Mouse (Mus musculus): ENCODE data around the gene Sema6b.

DNA sequence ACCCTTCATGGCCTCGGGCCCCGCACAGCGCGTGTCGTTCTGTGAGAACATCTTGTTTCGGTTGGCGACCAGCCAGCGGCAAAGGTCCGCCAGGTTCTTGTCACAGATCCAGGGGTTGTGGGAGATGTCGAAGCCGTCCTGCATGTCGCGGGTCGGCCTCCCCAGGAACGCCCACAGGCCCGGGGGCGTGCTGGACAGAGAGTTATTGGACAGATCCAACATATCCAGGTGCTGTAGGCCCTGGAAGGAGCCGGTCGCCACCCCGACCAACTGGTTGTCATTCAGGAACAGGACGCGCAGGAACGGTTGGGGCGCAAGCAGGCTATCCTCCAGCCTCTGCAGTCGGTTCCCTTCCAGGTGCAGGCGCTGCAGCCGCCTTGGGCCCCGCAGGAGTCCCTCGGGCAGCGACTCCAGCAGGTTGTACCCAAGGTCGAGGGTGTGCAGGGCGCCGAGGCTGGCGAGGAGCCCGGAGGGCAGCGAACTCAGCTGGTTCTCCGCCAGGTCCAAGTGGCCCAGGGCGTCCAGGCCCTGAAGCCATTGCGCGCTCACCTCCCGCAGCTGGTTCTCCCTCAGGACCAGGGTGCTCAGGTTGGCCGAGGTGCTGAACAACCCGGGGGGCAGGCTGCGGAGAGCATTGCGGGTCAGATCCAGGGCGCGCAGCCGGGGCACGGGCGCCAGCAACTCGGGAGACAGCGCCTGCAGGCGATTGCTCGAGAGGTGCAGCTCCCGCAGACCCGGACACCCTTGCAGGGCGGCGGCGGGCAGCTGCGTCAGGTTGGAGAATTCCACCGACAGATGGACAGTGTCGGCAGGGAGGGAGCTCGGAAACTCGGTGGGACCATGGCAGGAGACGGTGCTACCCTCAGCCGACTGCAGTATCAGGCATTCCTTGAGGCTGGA is 19.9 kb downstream of the Sema6b start:
- TF ChIP-seq CTCF (IDR thresholded peaks at IDR 0.05; ENCODE audit: borderline replicate concordance, insufficient read depth, low read length) (no peak), POLR2A (IDR thresholded peaks at IDR 0.05; ENCODE audit: low read depth, low read length) (no peak)
